Mouse (Mus musculus) kidney, embryonic 16.5 days (tissue): ENCODE data around the gene Slc35b2. TPM values are rescaled to one million over a fixed set of nuclear protein-coding genes. Genes with fewer than 3 reads are reported as not detected.

ENCODE experiments used
- ATAC-seq: fragments of 200-750 bp; cut with Nextera tagmentation; 2 replicates; pipeline ENCODE4 v1.8.0; 2017; ENCODE audit warnings: moderate TSS enrichment; ENCODE audit not compliant: low FRiP score, low TSS enrichment
- H3K27ac ChIP-seq: fragments of 300-500 bp; sonication (generic); 2 replicates; pipeline ENCODE4 v1.5.1; 2014; ENCODE audit warnings: low read length
- H3K27me3 ChIP-seq: fragments of 300-500 bp; sonication (generic); 2 replicates; pipeline ENCODE4 v1.6.1; 2014; ENCODE audit warnings: low read length, control low read depth, mixed read lengths; ENCODE audit not compliant: insufficient read depth
- H3K36me3 ChIP-seq: fragments of 300-500 bp; sonication (generic); 2 replicates; pipeline ENCODE4 v1.6.1; 2014; ENCODE audit warnings: low read length, control low read depth, mixed read lengths; ENCODE audit not compliant: insufficient read depth
- H3K4me1 ChIP-seq: fragments of 300-500 bp; sonication (generic); 2 replicates; pipeline ENCODE4 v1.6.1; 2014; ENCODE audit warnings: low read length, control low read depth, mixed read lengths; ENCODE audit not compliant: insufficient read depth
- H3K4me2 ChIP-seq: fragments of 300-500 bp; sonication (generic); replicated peaks from 2 replicates; pipeline ENCODE4 v1.6.1; 2014; ENCODE audit warnings: low read depth, low read length
- H3K4me3 ChIP-seq: fragments of 300-500 bp; sonication (generic); 2 replicates; pipeline ENCODE4 v1.5.1; 2014; ENCODE audit warnings: mild to moderate bottlenecking, low read length
- H3K9ac ChIP-seq: fragments of 300-500 bp; sonication (generic); replicated peaks from 2 replicates; pipeline ENCODE4 v1.6.1; 2014; ENCODE audit warnings: low read length
- H3K9me3 ChIP-seq: fragments of 300-500 bp; sonication (generic); 2 replicates; pipeline ENCODE4 v1.6.1; 2016; ENCODE audit warnings: low read length, control low read depth
- WGBS: fragments of 180-500 bp; shearing (Covaris S2); extraction: QIAGEN DNeasy Blood & Tissue Kit; methylation state at CpG from one replicate; pipeline ENCODE4 v1.1.7; 2014; 5-methylcytosine and 5-hydroxymethylcytosine counted together
- polyA plus RNA-seq: library from polyadenylated mRNA; unstranded; fragments of >200 nt; fragmentation: Nextera tagmentation; extraction: Ambion mirVana; gene quantifications from 2 replicates; pipeline ENCODE4 v1.2.1, GENCODE M21; 2015

The Slc35b2 gene
- polyA plus RNA-seq, 1 experiment from 2014 or later, result 170 TPM

DNA sequence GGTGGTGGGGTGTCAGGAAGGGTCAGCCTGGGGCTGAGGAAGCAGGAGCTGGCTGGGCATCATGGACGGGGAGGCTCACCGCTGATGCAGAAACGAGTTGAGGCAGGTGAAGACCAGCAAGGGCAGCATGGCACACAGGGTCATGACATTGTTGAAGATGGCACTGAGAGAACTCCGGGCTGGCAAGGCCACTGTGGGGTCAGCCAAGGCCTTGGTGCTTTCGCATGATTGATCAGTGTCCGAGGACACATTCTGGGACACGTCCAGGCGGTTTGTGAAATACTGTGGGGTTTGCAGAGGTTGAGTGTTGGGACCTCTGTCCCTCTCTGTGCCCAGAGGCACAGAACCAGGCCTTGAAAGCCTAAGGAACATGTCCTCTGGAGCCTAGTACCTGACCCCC, 26.2 kb downstream of the Slc35b2 start:
- Histone ChIP-seq H3K27ac (no peak overlapping the region), H3K4me3 (no peak overlapping the region), H3K9me3 (peaks cover 9% of the 10 kb centered on the region; the same call in 1 of the 2 replicates), H3K36me3 (peaks cover 32% of the 10 kb centered on the region), H3K9ac (no peak overlapping the region), H3K4me1 (peaks cover 48% of the 10 kb centered on the region), H3K4me2 (no peak overlapping the region), H3K27me3 (no peaks in the 10 kb centered on the region)
- no peak for ATAC-seq
- WGBS, result 82% methylated on average over 8 of the region's 8 CpGs

DNA sequence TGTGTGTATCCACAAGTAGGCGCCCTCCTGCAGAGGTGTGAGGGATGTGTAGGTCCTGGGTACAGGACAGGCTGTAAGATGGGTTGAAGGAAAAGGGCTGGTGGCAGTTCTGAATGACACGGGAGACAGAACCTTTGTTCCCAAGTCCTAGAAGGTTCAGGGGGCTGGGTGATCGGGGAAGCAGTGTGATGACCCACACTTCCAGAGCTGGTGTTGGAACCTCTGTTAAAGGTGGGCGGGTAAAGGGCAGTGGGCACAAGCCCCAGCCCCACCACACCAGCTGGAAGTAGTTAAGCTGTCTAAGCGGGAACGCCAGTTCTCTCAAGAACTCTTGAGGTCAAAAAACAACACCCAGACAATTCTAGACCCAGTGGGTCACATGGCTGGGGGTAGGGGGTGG, 26.7 kb downstream of the Slc35b2 start:
- Histone ChIP-seq H3K4me1 (peaks cover 46% of the 10 kb centered on the region), H3K27me3 (no peaks in the 10 kb centered on the region), H3K36me3 (peaks cover 32% of the 10 kb centered on the region), H3K27ac (no peak overlapping the region), H3K4me2 (no peak overlapping the region), H3K9me3 (peaks cover 9% of the 10 kb centered on the region; the same call in 1 of the 2 replicates), H3K4me3 (no peak overlapping the region), H3K9ac (no peak overlapping the region)
- ATAC-seq, result no peak
- WGBS, result 77% methylated on average over 6 of the region's 6 CpGs

DNA sequence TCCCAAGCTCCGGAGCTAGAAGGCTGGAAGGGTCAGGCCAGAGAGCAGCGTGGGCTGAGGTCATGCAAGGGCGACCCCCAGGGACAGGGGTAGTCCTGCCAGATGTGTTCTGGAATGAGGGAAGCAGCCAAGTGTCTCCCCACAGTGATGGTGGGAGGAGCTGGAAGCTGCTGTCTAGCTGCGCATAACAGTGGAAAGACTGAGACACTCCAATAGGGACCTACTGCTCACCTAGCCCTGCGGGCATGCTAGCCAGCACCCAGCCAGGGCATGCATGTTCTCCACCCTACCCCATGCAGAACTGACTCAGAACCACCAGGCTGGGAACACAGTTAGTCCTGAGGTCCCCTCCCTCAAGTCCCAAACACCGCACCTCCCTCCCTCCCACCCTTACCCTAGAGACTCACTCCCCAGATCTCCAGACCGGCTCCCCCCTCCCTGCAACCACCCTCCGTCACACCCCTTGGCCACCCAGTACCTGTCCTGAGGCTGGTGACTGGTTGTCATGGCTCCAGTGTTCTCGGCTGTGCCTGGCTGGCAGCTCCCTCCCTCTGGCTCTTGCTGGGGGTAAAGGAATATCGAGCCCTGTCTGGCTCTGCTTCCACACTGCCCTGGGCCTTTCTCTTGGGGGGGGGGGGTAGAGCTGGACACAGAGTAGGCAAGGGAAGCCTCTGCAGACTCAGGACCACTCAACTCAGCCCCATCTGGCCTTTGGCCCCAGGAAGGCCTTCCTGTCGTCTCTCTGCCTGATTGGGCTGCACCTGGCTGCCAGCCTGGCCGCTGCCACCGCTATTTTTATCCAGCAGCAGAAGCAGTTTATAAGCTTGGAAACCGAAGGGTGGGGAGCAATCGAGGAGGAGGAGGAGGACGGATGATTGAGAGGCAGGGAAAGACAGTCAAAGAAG, 28.3 kb downstream of the Slc35b2 start:
- Histone ChIP-seq H3K9ac (peak overlapping the region; percentile 56), H3K4me1 (peaks cover 55% of the 10 kb centered on the region), H3K36me3 (peaks cover 24% of the 10 kb centered on the region), H3K27ac (peak overlapping the region; percentile 66), H3K4me2 (peak overlapping the region; percentile 100), H3K27me3 (no peaks in the 10 kb centered on the region), H3K9me3 (peaks cover 3% of the 10 kb centered on the region; the same call in 1 of the 2 replicates), H3K4me3 (no peak overlapping the region)
- peak; percentile 22; the same call in 1 of the 2 replicates for ATAC-seq
- 42% methylated on average over 16 of the region's 16 CpGs for WGBS

DNA sequence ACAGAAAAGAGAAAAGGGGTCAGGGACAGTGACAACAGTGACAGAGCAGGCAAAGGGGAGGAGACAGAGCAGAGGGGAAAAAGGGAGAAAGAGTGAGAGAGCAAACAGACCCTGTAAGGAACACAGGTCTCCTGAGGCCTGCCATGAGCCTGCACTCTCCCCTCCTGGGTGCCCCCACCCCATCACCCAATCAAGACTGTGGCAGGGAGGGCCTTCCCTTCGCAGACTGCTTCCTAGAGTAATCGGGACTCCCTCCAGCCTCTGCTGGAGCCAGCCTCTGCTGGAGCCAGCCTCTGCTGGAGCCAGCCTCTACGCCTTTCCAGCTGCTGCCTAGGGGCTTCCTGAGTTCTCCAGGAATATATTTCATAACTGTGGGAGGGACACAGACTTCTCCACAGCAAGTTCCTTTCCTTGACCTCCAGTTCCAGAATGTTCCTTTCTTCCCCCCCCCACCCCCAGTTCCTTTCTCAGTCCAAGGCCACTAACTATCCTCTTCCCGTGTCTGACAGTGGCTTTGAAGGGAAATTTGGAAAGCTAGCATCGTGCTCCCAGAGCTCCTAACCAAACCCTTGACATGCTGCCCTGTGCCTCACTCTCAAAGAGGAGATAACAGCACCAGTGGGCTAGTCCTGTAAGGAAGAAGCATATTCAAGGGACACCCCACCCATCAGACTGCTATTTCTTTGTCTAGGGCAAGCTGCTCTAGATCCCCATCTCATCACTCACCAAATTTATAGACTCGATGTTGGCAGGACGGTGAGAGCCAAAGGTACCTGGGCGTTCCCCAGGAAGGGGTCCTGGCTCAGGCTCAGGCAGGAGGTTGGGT, 29.1 kb downstream of the Slc35b2 start:
- Histone ChIP-seq H3K4me1 (peaks cover 58% of the 10 kb centered on the region), H3K27me3 (no peaks in the 10 kb centered on the region), H3K9me3 (no peaks in the 10 kb centered on the region), H3K4me2 (peak overlapping the region; percentile 100), H3K27ac (peak overlapping the region; percentile 66), H3K4me3 (peak overlapping the region; percentile 11), H3K36me3 (peaks cover 20% of the 10 kb centered on the region), H3K9ac (peak overlapping the region; percentile 56)
- no peak for ATAC-seq
- WGBS, result 51% methylated on average over 8 of the region's 8 CpGs

DNA sequence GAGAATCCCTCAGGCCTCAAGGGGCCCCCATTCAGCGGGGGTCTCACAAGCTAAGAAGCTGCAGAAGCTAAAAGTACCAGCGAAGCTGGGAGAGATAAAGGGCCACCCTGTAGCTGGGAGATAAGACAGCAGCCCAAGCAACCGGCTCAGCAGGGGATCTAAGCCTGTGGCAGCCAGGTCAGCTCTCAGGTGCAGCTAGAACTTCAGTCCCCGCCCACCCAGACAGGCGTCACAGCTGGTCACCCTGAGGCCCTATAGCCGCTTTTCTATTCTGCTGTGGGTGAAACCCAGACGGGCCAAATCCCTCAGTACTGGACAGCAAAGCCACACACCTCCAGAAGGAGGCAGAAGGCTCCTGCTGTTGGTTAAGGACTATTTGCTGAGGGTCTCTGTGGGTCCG, 29.8 kb downstream of the Slc35b2 start:
- H3K27ac ChIP-seq, result peak overlapping the region; percentile 66; the same call in 1 of the 2 replicates
- H3K9ac ChIP-seq, result peak overlapping the region; percentile 56; the same call in 1 of the 2 replicates
- 40% methylated on average over 8 of the region's 8 CpGs for WGBS
- peak overlapping the region; percentile 100 for H3K4me2 ChIP-seq
- peak overlapping the region; percentile 11 for H3K4me3 ChIP-seq
- H3K4me1 ChIP-seq, result peaks cover 58% of the 10 kb centered on the region
- H3K36me3 ChIP-seq, result peaks cover 16% of the 10 kb centered on the region
- ATAC-seq, result no peak
- H3K9me3 ChIP-seq, result no peaks in the 10 kb centered on the region
- H3K27me3 ChIP-seq, result no peaks in the 10 kb centered on the region

DNA sequence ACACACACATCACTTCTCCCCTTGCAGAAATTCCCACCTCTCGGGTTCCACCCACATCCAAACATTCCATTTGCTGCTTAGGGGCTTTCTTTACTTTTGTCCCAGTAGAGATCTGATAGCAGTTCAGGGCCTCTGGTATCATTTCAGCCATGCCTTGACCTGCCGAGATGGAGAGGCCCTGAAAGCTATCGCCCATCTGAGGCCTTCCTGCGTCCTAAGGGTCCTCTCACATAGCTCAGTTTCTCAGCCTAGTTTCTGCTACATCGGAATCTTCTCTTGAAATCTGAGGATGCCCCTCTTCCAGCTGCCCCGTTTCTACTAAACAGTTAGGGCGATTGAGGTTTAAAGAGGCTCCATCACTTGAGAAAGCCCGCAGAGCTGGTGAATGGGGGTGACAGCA, 30.5 kb downstream of the Slc35b2 start:
- Histone ChIP-seq H3K36me3 (peaks cover 8% of the 10 kb centered on the region; the same call in 1 of the 2 replicates), H3K4me2 (peak overlapping the region; percentile 100), H3K27ac (no peak overlapping the region), H3K9ac (peak overlapping the region; percentile 82; the same call in 1 of the 2 replicates), H3K4me1 (peaks cover 62% of the 10 kb centered on the region), H3K9me3 (no peaks in the 10 kb centered on the region), H3K27me3 (no peaks in the 10 kb centered on the region), H3K4me3 (peak overlapping the region; percentile 70)
- 34% methylated on average over 8 of the region's 8 CpGs for WGBS
- no peak for ATAC-seq

DNA sequence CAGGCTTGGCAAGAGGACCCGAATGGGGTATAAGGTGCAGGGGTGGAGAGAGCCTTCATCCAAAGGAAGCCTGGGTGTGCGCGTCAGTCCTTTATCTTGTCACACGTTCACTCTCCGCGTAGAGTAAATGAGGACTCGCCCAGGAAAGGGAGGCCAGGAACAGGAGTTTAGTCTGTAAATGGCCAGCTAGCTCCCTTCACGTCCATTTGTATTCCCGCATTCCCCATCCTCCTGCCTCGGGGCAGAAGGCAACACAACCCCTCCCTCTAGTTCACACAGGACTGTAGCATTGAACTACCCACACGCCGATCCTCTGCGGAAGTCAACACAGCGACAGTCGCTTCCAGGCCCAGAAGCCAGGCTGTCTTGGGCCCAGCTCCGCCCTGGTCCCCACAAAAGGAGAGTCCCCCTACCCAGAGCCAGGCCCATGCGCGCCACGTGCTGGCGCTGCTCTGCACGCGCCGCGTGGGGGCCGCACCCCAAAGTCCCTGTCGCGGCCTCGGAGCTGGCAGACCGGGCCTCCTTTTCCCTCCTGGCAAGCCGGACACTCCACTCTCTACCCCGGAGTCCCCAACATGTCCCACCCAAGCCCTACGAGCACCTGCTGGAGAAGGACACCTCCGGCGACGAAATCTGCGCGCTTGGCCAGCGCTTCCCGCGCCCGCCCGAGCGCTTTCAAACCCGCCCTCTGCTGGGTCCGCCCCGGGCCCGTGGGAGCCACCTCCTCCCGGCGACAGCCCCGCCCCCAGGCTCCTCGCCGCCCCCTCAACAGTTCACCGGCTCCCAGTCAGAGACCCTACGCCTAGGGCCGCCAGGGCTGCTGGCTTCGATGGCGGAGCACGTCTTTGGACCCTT, 31.4 kb downstream of the Slc35b2 start:
- Histone ChIP-seq H3K4me1 (peaks cover 71% of the 10 kb centered on the region), H3K27ac (peak overlapping the region; percentile 50; the same call in 1 of the 2 replicates), H3K27me3 (peaks cover 1% of the 10 kb centered on the region; the same call in 1 of the 2 replicates), H3K36me3 (0 out of 2 replicates have a peak, but pooled peaks cover 3% of the 10 kb centered on the region), H3K9ac (peak overlapping the region; percentile 82), H3K4me3 (peak overlapping the region; percentile 70), H3K9me3 (no peaks in the 10 kb centered on the region), H3K4me2 (peak overlapping the region; percentile 100)
- WGBS, result under 1% methylated on average over 53 of the region's 58 CpGs
- ATAC-seq, result peak; percentile 78

DNA sequence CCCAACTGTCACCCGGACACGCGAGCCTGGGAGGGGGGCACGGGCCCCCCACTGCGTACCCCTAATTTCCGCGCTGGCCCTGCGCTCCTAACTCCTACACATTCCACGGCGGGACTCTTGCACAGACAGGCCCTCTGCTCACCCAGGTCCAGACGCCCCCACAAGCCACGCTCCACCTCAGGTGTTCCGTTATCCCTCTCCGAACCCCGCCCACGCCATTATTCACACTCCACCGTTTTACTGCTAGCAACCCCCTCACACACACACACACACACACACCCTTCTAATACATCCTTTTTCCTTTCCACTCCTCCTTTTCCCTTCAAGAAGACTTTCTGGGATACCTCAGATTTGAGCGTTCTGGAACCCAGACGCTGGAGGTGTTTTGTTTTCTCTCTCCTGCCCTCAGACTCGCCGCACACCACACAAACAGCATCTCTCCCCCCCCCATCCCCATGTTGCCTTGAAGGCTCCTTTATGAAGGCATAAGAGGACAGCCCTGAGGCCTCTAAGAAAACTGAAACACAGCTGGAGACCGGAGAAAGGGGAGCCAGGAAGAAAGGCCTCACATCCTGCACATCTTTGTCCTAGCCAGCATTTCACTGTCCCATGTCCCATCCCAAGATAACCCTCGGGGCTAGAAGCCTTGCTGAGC, 32.2 kb downstream of the Slc35b2 start:
- peak; percentile 17 for ATAC-seq
- Histone ChIP-seq H3K4me3 (peak overlapping the region; percentile 70), H3K9me3 (no peaks in the 10 kb centered on the region), H3K27ac (peak overlapping the region; percentile 50; the same call in 1 of the 2 replicates), H3K27me3 (peaks cover 6% of the 10 kb centered on the region; the same call in 1 of the 2 replicates), H3K36me3 (no peaks in the 10 kb centered on the region), H3K4me2 (peak overlapping the region; percentile 100), H3K9ac (peak overlapping the region; percentile 82), H3K4me1 (peaks cover 73% of the 10 kb centered on the region)
- WGBS, result 4% methylated on average over 23 of the region's 23 CpGs
